Mouse (Mus musculus) neural tube, embryonic 13.5 days (tissue): ENCODE measurements around the gene Ppm1f. TPM values are rescaled to one million over a fixed set of nuclear protein-coding genes. Genes with fewer than 3 reads are reported as not detected.

Experiments used
- ATAC-seq: fragments of 200-750 bp; cut with Nextera tagmentation; 2 replicates; pipeline ENCODE4 v1.8.0; 2017; ENCODE audit warnings: low read depth, mild to moderate bottlenecking, moderate TSS enrichment, moderate library complexity
- H3K27ac ChIP-seq: fragments of 300-500 bp; sonication (generic); replicated peaks from 2 replicates; pipeline ENCODE4 v1.5.1; 2015; ENCODE audit warnings: moderate library complexity, mild to moderate bottlenecking, inconsistent platforms
- H3K27me3 ChIP-seq: fragments of 300-500 bp; sonication (generic); 2 replicates; pipeline ENCODE4 v1.6.1; 2015; ENCODE audit warnings: mild to moderate bottlenecking, inconsistent platforms
- H3K36me3 ChIP-seq: fragments of 300-500 bp; sonication (generic); 2 replicates; pipeline ENCODE4 v1.6.1; 2015; ENCODE audit warnings: mild to moderate bottlenecking, inconsistent platforms
- H3K4me1 ChIP-seq: fragments of 300-500 bp; sonication (generic); replicated peaks from 2 replicates; pipeline ENCODE4 v1.6.1; 2015; ENCODE audit warnings: inconsistent platforms
- H3K4me2 ChIP-seq: fragments of 300-500 bp; sonication (generic); 2 replicates; pipeline ENCODE4 v1.6.1; 2015; ENCODE audit warnings: inconsistent platforms, mild to moderate bottlenecking, moderate library complexity
- H3K4me3 ChIP-seq: fragments of 300-500 bp; sonication (generic); 2 replicates; pipeline ENCODE4 v1.5.1; 2015; ENCODE audit warnings: mild to moderate bottlenecking, inconsistent platforms
- H3K9ac ChIP-seq: fragments of 300-500 bp; sonication (generic); 2 replicates; pipeline ENCODE4 v1.6.1; 2015; ENCODE audit warnings: moderate library complexity, mild to moderate bottlenecking, inconsistent platforms
- H3K9me3 ChIP-seq: fragments of 300-500 bp; sonication (generic); 2 replicates; pipeline ENCODE4 v1.6.1; 2016; ENCODE audit warnings: inconsistent platforms
- WGBS: fragments of 180-500 bp; shearing (Covaris S2); methylation state at CpG from one replicate; pipeline ENCODE4 v1.1.7; 2015; 5-methylcytosine and 5-hydroxymethylcytosine counted together
- polyA plus RNA-seq: library from polyadenylated mRNA; unstranded; fragments of >200 nt; fragmentation: Nextera tagmentation; extraction: Ambion mirVana; gene quantifications from 2 replicates; pipeline ENCODE4 v1.2.1, GENCODE M21; 2015

Gene Ppm1f
- polyA plus RNA-seq, 1 experiment from 2014 or later, result 24.7 TPM

GRCm38 (mm10) chr16:16870617-16871331 lies 25.5 kb upstream of the Ppm1f start, which contains the start of the genes Top3b and Vpreb1:
TSS of gene Top3b (plus strand) at chr16:16870736.
TSS of gene Vpreb1 (minus strand) at chr16:16870843.
- H3K27me3 ChIP-seq, result no peaks in the 10 kb centered on the region
- under 1% methylated on average over 49 of the region's 49 CpGs for WGBS
- peak within 1 kb of the TSS; percentile 96 for H3K27ac ChIP-seq
- peak; percentile 97 for ATAC-seq
- peaks cover 14% of the 10 kb centered on the region for H3K36me3 ChIP-seq
- peaks cover 15% of the 10 kb centered on the region for H3K4me1 ChIP-seq
- peak within 1 kb of the TSS; percentile 91 for H3K9ac ChIP-seq
- peak within 1 kb of the TSS; percentile 82 for H3K4me3 ChIP-seq
- peaks cover 1% of the 10 kb centered on the region; the same call in 1 of the 2 replicates for H3K9me3 ChIP-seq
- H3K4me2 ChIP-seq, result peak within 1 kb of the TSS; percentile 70

GRCm38 (mm10) chr16:16879025-16879424 lies 17.2 kb upstream of the Ppm1f start:
- H3K36me3 ChIP-seq, result peaks cover 93% of the 10 kb centered on the region
- 91% methylated on average over 5 of the region's 5 CpGs for WGBS
- H3K27ac ChIP-seq, result no peak overlapping the region
- no peak for ATAC-seq
- H3K4me2 ChIP-seq, result no peak overlapping the region
- H3K9me3 ChIP-seq, result peaks cover 8% of the 10 kb centered on the region; the same call in 1 of the 2 replicates
- H3K4me3 ChIP-seq, result no peak overlapping the region
- H3K9ac ChIP-seq, result no peak overlapping the region
- no peaks in the 10 kb centered on the region for H3K4me1 ChIP-seq
- H3K27me3 ChIP-seq, result no peaks in the 10 kb centered on the region

GRCm38 (mm10) chr16:16888341-16888740 lies 7.9 kb upstream of the Ppm1f start:
- H3K4me2 ChIP-seq, result no peak overlapping the region
- H3K27ac ChIP-seq, result no peak overlapping the region
- no peaks in the 10 kb centered on the region for H3K9me3 ChIP-seq
- H3K36me3 ChIP-seq, result peaks cover 100% of the 10 kb centered on the region
- H3K4me3 ChIP-seq, result no peak overlapping the region
- H3K4me1 ChIP-seq, result no peaks in the 10 kb centered on the region
- no peak overlapping the region for H3K9ac ChIP-seq
- no peak for ATAC-seq
- WGBS, result 88% methylated on average over 1 of the region's 1 CpGs
- no peaks in the 10 kb centered on the region for H3K27me3 ChIP-seq

GRCm38 (mm10) chr16:16892366-16892765 lies 3.9 kb upstream of the Ppm1f start:
- H3K4me1 ChIP-seq, result peaks cover 11% of the 10 kb centered on the region
- no peak overlapping the region for H3K4me2 ChIP-seq
- no peak overlapping the region for H3K9ac ChIP-seq
- H3K27ac ChIP-seq, result no peak overlapping the region
- no peak for ATAC-seq
- 93% methylated on average over 7 of the region's 7 CpGs for WGBS
- no peaks in the 10 kb centered on the region for H3K27me3 ChIP-seq
- H3K9me3 ChIP-seq, result no peaks in the 10 kb centered on the region
- no peak overlapping the region for H3K4me3 ChIP-seq
- H3K36me3 ChIP-seq, result peaks cover 73% of the 10 kb centered on the region

- no peaks in the 10 kb centered on the region for H3K9me3 ChIP-seq
- H3K36me3 ChIP-seq, result peaks cover 36% of the 10 kb centered on the region
- whole genome bisulfite sequencing, result 19% methylated on average over 4 of the region's 4 CpGs
- H3K27me3 ChIP-seq, result no peaks in the 10 kb centered on the region
- peak overlapping the region; percentile 83; the same call in 1 of the 2 replicates for H3K9ac ChIP-seq
- peak; percentile 78 for ATAC-seq
- peak overlapping the region; percentile 76 for H3K4me2 ChIP-seq
- peak overlapping the region; percentile 51; the same call in 1 of the 2 replicates for H3K4me3 ChIP-seq
- H3K4me1 ChIP-seq, result peaks cover 32% of the 10 kb centered on the region
- peak overlapping the region; percentile 35; the same call in 1 of the 2 replicates for H3K27ac ChIP-seq
These were observed 271 bp upstream of the Ppm1f start for GRCm38 (mm10) chr16:16896015-16896381.

GRCm38 (mm10) chr16:16897056-16897584 lies 851 bp downstream of the Ppm1f start:
- Histone ChIP-seq H3K9me3 (no peaks in the 10 kb centered on the region), H3K4me1 (peaks cover 32% of the 10 kb centered on the region), H3K4me3 (peak overlapping the region; percentile 51), H3K9ac (peak overlapping the region; percentile 83), H3K4me2 (peak overlapping the region; percentile 76), H3K27me3 (no peaks in the 10 kb centered on the region), H3K36me3 (peaks cover 26% of the 10 kb centered on the region), H3K27ac (peak overlapping the region; percentile 35)
- WGBS, result 29% methylated on average over 10 of the region's 10 CpGs
- peak; percentile 21 for ATAC-seq

- no peak overlapping the region for H3K4me2 ChIP-seq
- no peak overlapping the region for H3K4me3 ChIP-seq
- no peaks in the 10 kb centered on the region for H3K27me3 ChIP-seq
- peaks cover 22% of the 10 kb centered on the region for H3K4me1 ChIP-seq
- H3K27ac ChIP-seq, result no peak overlapping the region
- peaks cover 46% of the 10 kb centered on the region for H3K36me3 ChIP-seq
- no peak for ATAC-seq
- H3K9me3 ChIP-seq, result no peaks in the 10 kb centered on the region
- H3K9ac ChIP-seq, result no peak overlapping the region
- WGBS, result 85% methylated on average over 4 of the region's 4 CpGs
These were observed 6.1 kb downstream of the Ppm1f start for GRCm38 (mm10) chr16:16902329-16902728.

GRCm38 (mm10) chr16:16903188-16903587 lies 6.9 kb downstream of the Ppm1f start:
- H3K4me2 ChIP-seq, result no peak overlapping the region
- 89% methylated on average over 5 of the region's 5 CpGs for WGBS
- H3K9me3 ChIP-seq, result no peaks in the 10 kb centered on the region
- peaks cover 13% of the 10 kb centered on the region for H3K4me1 ChIP-seq
- H3K9ac ChIP-seq, result no peak overlapping the region
- H3K4me3 ChIP-seq, result no peak overlapping the region
- H3K27ac ChIP-seq, result no peak overlapping the region
- ATAC-seq, result no peak
- H3K36me3 ChIP-seq, result peaks cover 54% of the 10 kb centered on the region
- H3K27me3 ChIP-seq, result no peaks in the 10 kb centered on the region

- H3K4me3 ChIP-seq, result no peak overlapping the region
- H3K27ac ChIP-seq, result peak overlapping the region; percentile 38; the same call in 1 of the 2 replicates
- H3K36me3 ChIP-seq, result peaks cover 93% of the 10 kb centered on the region
- WGBS, result 78% methylated on average over 6 of the region's 6 CpGs
- H3K4me1 ChIP-seq, result peaks cover 12% of the 10 kb centered on the region
- H3K4me2 ChIP-seq, result no peak overlapping the region
- no peak overlapping the region for H3K9ac ChIP-seq
- H3K27me3 ChIP-seq, result no peaks in the 10 kb centered on the region
- H3K9me3 ChIP-seq, result no peaks in the 10 kb centered on the region
- ATAC-seq, result no peak
These were observed 11.5 kb downstream of the Ppm1f start for GRCm38 (mm10) chr16:16907799-16908198.

- H3K9ac ChIP-seq, result 0 out of 2 replicates have a peak overlapping the region, but pooled peaks have one; percentile 17
- H3K27me3 ChIP-seq, result no peaks in the 10 kb centered on the region
- H3K27ac ChIP-seq, result peak overlapping the region; percentile 82
- WGBS, result 27% methylated on average over 13 of the region's 13 CpGs
- no peak overlapping the region for H3K4me2 ChIP-seq
- peak; percentile 96 for ATAC-seq
- no peaks in the 10 kb centered on the region for H3K9me3 ChIP-seq
- no peak overlapping the region for H3K4me3 ChIP-seq
- H3K4me1 ChIP-seq, result peaks cover 12% of the 10 kb centered on the region
- peaks cover 95% of the 10 kb centered on the region for H3K36me3 ChIP-seq
These were observed 15.7 kb downstream of the Ppm1f start for GRCm38 (mm10) chr16:16911641-16912597.

GRCm38 (mm10) chr16:16913440-16913839 lies 17.2 kb downstream of the Ppm1f start:
- WGBS, result 72% methylated on average over 1 of the region's 1 CpGs
- Histone ChIP-seq H3K4me3 (no peak overlapping the region), H3K4me2 (no peak overlapping the region), H3K4me1 (peaks cover 12% of the 10 kb centered on the region), H3K27me3 (no peaks in the 10 kb centered on the region), H3K9ac (no peak overlapping the region), H3K9me3 (no peaks in the 10 kb centered on the region), H3K27ac (no peak overlapping the region), H3K36me3 (peaks cover 94% of the 10 kb centered on the region)
- no peak for ATAC-seq
